Mouse (Mus musculus) forebrain, embryonic 12.5 days (tissue): ENCODE measurements around the gene Bcl2l1. TPM values are rescaled to one million over a fixed set of nuclear protein-coding genes. Genes with fewer than 3 reads are reported as not detected.
A peak's percentile ranks its signal among the peaks of the same experiment; 100 is the strongest.

Experiments used
- ATAC-seq: fragments of 200-750 bp; cut with Nextera tagmentation; 2 replicates; pipeline ENCODE4 v1.8.0; 2017; ENCODE audit warnings: moderate TSS enrichment; ENCODE audit not compliant: low FRiP score
- H3K27ac ChIP-seq: fragments of 300-500 bp; sonication (generic); 2 replicates; pipeline ENCODE4 v1.5.1; 2016; ENCODE audit warnings: mild to moderate bottlenecking
- H3K27me3 ChIP-seq: fragments of 300-500 bp; sonication (generic); 2 replicates; pipeline ENCODE4 v1.6.1; 2016; ENCODE audit warnings: mild to moderate bottlenecking
- H3K36me3 ChIP-seq: fragments of 300-500 bp; sonication (generic); replicated peaks from 2 replicates; pipeline ENCODE4 v1.6.1; 2016; ENCODE audit warnings: mild to moderate bottlenecking
- H3K4me1 ChIP-seq: fragments of 300-500 bp; sonication (generic); 2 replicates; pipeline ENCODE4 v1.6.1; 2016
- H3K4me2 ChIP-seq: fragments of 300-500 bp; sonication (generic); 2 replicates; pipeline ENCODE4 v1.6.1; 2016; ENCODE audit warnings: mild to moderate bottlenecking, moderate library complexity
- H3K4me3 ChIP-seq: fragments of 300-500 bp; sonication (generic); replicated peaks from 2 replicates; pipeline ENCODE4 v1.5.1; 2016; ENCODE audit warnings: mild to moderate bottlenecking
- H3K9ac ChIP-seq: fragments of 300-500 bp; sonication (generic); 2 replicates; pipeline ENCODE4 v1.6.1; 2016; ENCODE audit warnings: mild to moderate bottlenecking
- H3K9me3 ChIP-seq: fragments of 300-500 bp; sonication (generic); 2 replicates; pipeline ENCODE4 v1.6.1; 2016
- WGBS: fragments of 180-500 bp; shearing (Covaris S2); methylation state at CpG from one replicate; pipeline ENCODE4 v1.1.7; 2016; 5-methylcytosine and 5-hydroxymethylcytosine counted together
- polyA plus RNA-seq: library from polyadenylated mRNA; unstranded; fragments of >200 nt; fragmentation: Nextera tagmentation; extraction: Ambion mirVana; gene quantifications from 2 replicates; pipeline ENCODE4 v1.2.1, GENCODE M21; 2016

Gene Bcl2l1
- polyA plus RNA-seq, result 159 and 164 TPM in 2 replicates

- Histone ChIP-seq H3K27ac (peak within 1 kb of the TSS; percentile 97), H3K9me3 (no peaks in the 10 kb centered on the region), H3K9ac (peak within 1 kb of the TSS; percentile 88), H3K4me2 (peak within 1 kb of the TSS; percentile 63), H3K27me3 (no peaks in the 10 kb centered on the region), H3K4me1 (peaks cover 38% of the 10 kb centered on the region), H3K4me3 (peak within 1 kb of the TSS; percentile 60), H3K36me3 (no peaks in the 10 kb centered on the region)
- WGBS, result under 1% methylated on average over 72 of the region's 74 CpGs
- ATAC-seq, result peak; percentile 97
These were observed at the start of gene Bcl2l1 for GRCm38 (mm10) chr2:152831019-152831878. Bcl2l1 (minus strand) TSS chr2:152831728.

- Histone ChIP-seq H3K9ac (no peak overlapping the region), H3K4me1 (no peaks in the 10 kb centered on the region), H3K27ac (no peak overlapping the region), H3K27me3 (no peaks in the 10 kb centered on the region), H3K4me2 (no peak overlapping the region), H3K4me3 (no peak overlapping the region), H3K36me3 (peaks cover 85% of the 10 kb centered on the region), H3K9me3 (no peaks in the 10 kb centered on the region)
- ATAC-seq, result no peak
- 94% methylated on average over 13 of the region's 13 CpGs for WGBS
These were observed 49.4 kb upstream of the Bcl2l1 start for GRCm38 (mm10) chr2:152880898-152881297.

GRCm38 (mm10) chr2:152878239-152878638, 46.7 kb upstream of the Bcl2l1 start:
- Histone ChIP-seq H3K4me2 (no peak overlapping the region), H3K27ac (no peak overlapping the region), H3K36me3 (peaks cover 83% of the 10 kb centered on the region), H3K9ac (no peak overlapping the region), H3K4me1 (no peaks in the 10 kb centered on the region), H3K4me3 (no peak overlapping the region), H3K27me3 (no peaks in the 10 kb centered on the region), H3K9me3 (no peaks in the 10 kb centered on the region)
- 96% methylated on average over 3 of the region's 3 CpGs for WGBS
- no peak for ATAC-seq

- WGBS, result 95% methylated on average over 6 of the region's 6 CpGs
- no peak overlapping the region for H3K4me2 ChIP-seq
- ATAC-seq, result no peak
- H3K36me3 ChIP-seq, result peaks cover 43% of the 10 kb centered on the region
- no peaks in the 10 kb centered on the region for H3K27me3 ChIP-seq
- H3K9me3 ChIP-seq, result no peaks in the 10 kb centered on the region
- no peak overlapping the region for H3K27ac ChIP-seq
- H3K4me3 ChIP-seq, result no peak overlapping the region
- H3K4me1 ChIP-seq, result no peaks in the 10 kb centered on the region
- no peak overlapping the region for H3K9ac ChIP-seq
These were observed 31.8 kb upstream of the Bcl2l1 start for GRCm38 (mm10) chr2:152863346-152863745.

GRCm38 (mm10) chr2:152862638-152863037, 31.1 kb upstream of the Bcl2l1 start:
- Histone ChIP-seq H3K27ac (no peak overlapping the region), H3K4me2 (no peak overlapping the region), H3K27me3 (no peaks in the 10 kb centered on the region), H3K36me3 (peaks cover 44% of the 10 kb centered on the region), H3K4me3 (no peak overlapping the region), H3K4me1 (no peaks in the 10 kb centered on the region), H3K9me3 (no peaks in the 10 kb centered on the region), H3K9ac (no peak overlapping the region)
- no peak for ATAC-seq
- 85% methylated on average over 3 of the region's 3 CpGs for WGBS

GRCm38 (mm10) chr2:152861891-152862290, 30.4 kb upstream of the Bcl2l1 start:
- H3K27me3 ChIP-seq, result no peaks in the 10 kb centered on the region
- H3K36me3 ChIP-seq, result peaks cover 45% of the 10 kb centered on the region
- H3K27ac ChIP-seq, result no peak overlapping the region
- no peak overlapping the region for H3K4me2 ChIP-seq
- WGBS, result 92% methylated on average over 1 of the region's 1 CpGs
- H3K4me1 ChIP-seq, result no peaks in the 10 kb centered on the region
- H3K9me3 ChIP-seq, result no peaks in the 10 kb centered on the region
- no peak overlapping the region for H3K9ac ChIP-seq
- H3K4me3 ChIP-seq, result no peak overlapping the region
- ATAC-seq, result no peak

- no peak overlapping the region for H3K4me3 ChIP-seq
- H3K9me3 ChIP-seq, result no peaks in the 10 kb centered on the region
- no peaks in the 10 kb centered on the region for H3K27me3 ChIP-seq
- H3K4me2 ChIP-seq, result no peak overlapping the region
- no peaks in the 10 kb centered on the region for H3K4me1 ChIP-seq
- H3K36me3 ChIP-seq, result peaks cover 57% of the 10 kb centered on the region
- 90% methylated on average over 3 of the region's 3 CpGs for WGBS
- H3K27ac ChIP-seq, result no peak overlapping the region
- no peak overlapping the region for H3K9ac ChIP-seq
- no peak for ATAC-seq
These were observed 28.0 kb upstream of the Bcl2l1 start for GRCm38 (mm10) chr2:152859501-152859900.

- no peak for ATAC-seq
- peak overlapping the region; percentile 77 for H3K9ac ChIP-seq
- H3K9me3 ChIP-seq, result no peaks in the 10 kb centered on the region
- peaks cover 27% of the 10 kb centered on the region for H3K4me1 ChIP-seq
- H3K36me3 ChIP-seq, result peaks cover 14% of the 10 kb centered on the region; the same call in 1 of the 2 replicates
- no peaks in the 10 kb centered on the region for H3K27me3 ChIP-seq
- peak overlapping the region; percentile 70 for H3K4me2 ChIP-seq
- H3K4me3 ChIP-seq, result peak overlapping the region; percentile 73
- H3K27ac ChIP-seq, result peak overlapping the region; percentile 82; the same call in 1 of the 2 replicates
- WGBS, result 7% methylated on average over 2 of the region's 2 CpGs
These were observed 16.9 kb upstream of the Bcl2l1 start for GRCm38 (mm10) chr2:152848466-152848865.

GRCm38 (mm10) chr2:152847815-152848302, 16.3 kb upstream of the Bcl2l1 start, which contains the start of gene Tpx2:
Tpx2 (plus strand) TSS chr2:152847964.
- Histone ChIP-seq H3K9me3 (no peaks in the 10 kb centered on the region), H3K9ac (peak within 1 kb of the TSS; percentile 77), H3K4me2 (peak within 1 kb of the TSS; percentile 70), H3K4me1 (peaks cover 27% of the 10 kb centered on the region), H3K27ac (peak within 1 kb of the TSS; percentile 82), H3K4me3 (peak within 1 kb of the TSS; percentile 73), H3K36me3 (peaks cover 8% of the 10 kb centered on the region; the same call in 1 of the 2 replicates), H3K27me3 (no peaks in the 10 kb centered on the region)
- WGBS, result under 1% methylated on average over 34 of the region's 34 CpGs
- ATAC-seq, result peak; percentile 97

- Histone ChIP-seq H3K4me2 (peak overlapping the region; percentile 45), H3K4me1 (peaks cover 27% of the 10 kb centered on the region), H3K36me3 (peaks cover 2% of the 10 kb centered on the region; the same call in 1 of the 2 replicates), H3K9ac (no peak overlapping the region), H3K27ac (no peak overlapping the region), H3K9me3 (no peaks in the 10 kb centered on the region), H3K27me3 (no peaks in the 10 kb centered on the region), H3K4me3 (peak overlapping the region; percentile 73)
- no peak for ATAC-seq
- WGBS, result 18% methylated on average over 3 of the region's 3 CpGs
These were observed 15.7 kb upstream of the Bcl2l1 start for GRCm38 (mm10) chr2:152847057-152847814.

- Histone ChIP-seq H3K36me3 (no peaks in the 10 kb centered on the region), H3K4me1 (no peaks in the 10 kb centered on the region), H3K4me3 (no peak overlapping the region), H3K9me3 (no peaks in the 10 kb centered on the region), H3K4me2 (no peak overlapping the region), H3K27me3 (no peaks in the 10 kb centered on the region), H3K9ac (no peak overlapping the region), H3K27ac (no peak overlapping the region)
- ATAC-seq, result no peak
- 68% methylated on average over 3 of the region's 3 CpGs for WGBS
These were observed 11.2 kb upstream of the Bcl2l1 start for GRCm38 (mm10) chr2:152842741-152843140.

GRCm38 (mm10) chr2:152839256-152839655, 7.7 kb upstream of the Bcl2l1 start:
- no peak overlapping the region for H3K9ac ChIP-seq
- H3K4me3 ChIP-seq, result no peak overlapping the region
- no peaks in the 10 kb centered on the region for H3K4me1 ChIP-seq
- no peaks in the 10 kb centered on the region for H3K36me3 ChIP-seq
- WGBS, result 63% methylated on average over 2 of the region's 2 CpGs
- no peak overlapping the region for H3K4me2 ChIP-seq
- H3K27ac ChIP-seq, result no peak overlapping the region
- H3K27me3 ChIP-seq, result no peaks in the 10 kb centered on the region
- ATAC-seq, result no peak
- H3K9me3 ChIP-seq, result no peaks in the 10 kb centered on the region
